11 mouse cellular contexts compared by ENCODE assay signal in the genomic region with DNA sequence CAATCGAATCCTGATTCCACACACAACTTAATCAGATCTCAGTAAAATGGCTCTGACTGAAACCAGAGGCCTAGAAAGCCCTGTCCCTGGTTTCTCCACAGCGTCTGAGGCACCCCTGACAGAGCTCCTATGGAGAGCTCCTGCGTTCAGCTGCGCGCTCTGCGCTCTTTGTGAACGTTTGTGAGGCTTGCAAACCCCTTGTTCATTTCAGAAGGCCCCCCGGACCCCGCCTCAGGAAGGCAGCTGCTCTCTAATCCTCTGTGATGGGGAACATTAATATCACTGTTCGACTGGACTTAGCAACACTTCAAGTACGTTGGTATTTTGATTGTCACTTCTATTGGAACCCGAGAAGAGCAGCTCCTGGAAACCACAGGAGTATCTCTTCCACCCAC.
"Had no signal": no experiment of that assay in that cellular context is flagged by ENCODE, and none has a peak within 500 bp of the region (broad histone marks: within the 10 kb centered on the region; RNA-seq: fewer than 3 reads in every experiment).

No protein-coding gene starts in this region.

- H3K4me3 ChIP-seq: limb, embryonic 12.5 days; limb, embryonic 15.5 days had no signal

- ATAC-seq: liver, postnatal 0 days; lung, postnatal 0 days had no signal

- DNase-seq: left cerebral cortex, postnatal 4 days; liver, postnatal 0 days; lung, embryonic 14.5 days; thymus, adult 18-20 months; thymus, postnatal 36 days had no signal

- H3K9ac ChIP-seq: limb, embryonic 12.5 days; limb, embryonic 15.5 days; liver, embryonic 14.5 days; liver, postnatal 0 days; lung, embryonic 14.5 days had no signal

- H3K4me2 ChIP-seq: limb, embryonic 15.5 days; liver, embryonic 11.5 days had no signal

- H3K9me3 ChIP-seq: limb, embryonic 12.5 days; limb, embryonic 15.5 days had no signal

- H3K27ac ChIP-seq: limb, embryonic 12.5 days; limb, embryonic 15.5 days; liver, embryonic 14.5 days; macrophage had no signal

- H3K36me3 ChIP-seq: limb, embryonic 12.5 days; limb, embryonic 15.5 days had no signal
